Mouse (Mus musculus) embryonic facial prominence, embryonic 11.5 days (tissue): ENCODE results near the gene Snd1. TPM values are rescaled to one million over a fixed set of nuclear protein-coding genes. Genes with fewer than 3 reads are reported as not detected.

Experiments used
- polyA plus RNA-seq: library from polyadenylated mRNA; unstranded; fragments of >200 nt; fragmentation: Nextera tagmentation; extraction: Ambion mirVana; gene quantifications from 2 replicates; pipeline ENCODE4 v1.2.1, GENCODE M21; 2014

Gene Snd1
- polyA plus RNA-seq, 1 experiment from 2014 or later: 92.6 TPM

Other genes with a start within 250 kb of the Snd1 start
- gene Zfp800, start 77.1 kb upstream of the Snd1 start, polyA plus RNA-seq: 13.5 and 20.2 TPM in 2 replicates
- 289 and 311 TPM in 2 replicates for gene Arf5, start 51.6 kb upstream of the Snd1 start, polyA plus RNA-seq
- not detected in 2 replicates for gene Fscn3, start 47.4 kb upstream of the Snd1 start, polyA plus RNA-seq
- 7.4 and 8.2 TPM in 2 replicates for gene Gcc1, start 46.7 kb upstream of the Snd1 start, polyA plus RNA-seq
- gene Pax4, start 25.8 kb upstream of the Snd1 start, polyA plus RNA-seq: not detected in 2 replicates